Mouse (Mus musculus): ENCODE results near the gene Fndc3b. TPM values are rescaled to one million over a fixed set of nuclear protein-coding genes. Genes with fewer than 3 reads are reported as not detected.

The Fndc3b gene
- polyA plus RNA-seq, 1 experiment from 2014 or later, result 11.4 TPM

DNA sequence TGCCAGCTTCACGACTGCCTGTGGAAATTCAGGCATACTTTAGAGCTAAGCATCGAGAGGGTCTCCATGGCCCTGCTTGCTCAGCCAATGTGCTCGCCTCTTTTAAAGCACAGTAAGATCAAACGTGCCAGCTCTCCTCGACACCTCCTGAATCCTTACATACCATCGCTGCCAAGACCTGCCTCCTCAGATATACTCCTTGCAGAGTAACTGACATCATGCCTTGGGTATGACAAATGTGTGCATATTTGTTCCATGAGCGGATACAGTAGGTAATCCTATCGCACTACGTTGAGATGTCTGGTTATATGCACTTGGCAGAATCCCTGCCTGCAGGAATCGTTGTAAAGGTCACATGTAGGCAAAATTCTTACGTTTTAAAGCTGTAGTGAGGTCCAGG is 120.3 kb downstream of the Fndc3b start:
- Histone ChIP-seq H3K9me3 (replicated peaks) (no peaks in the 10 kb centered on the region), H3K4me3 (no peak overlapping the region), H3K27ac (replicated peaks) (no peak overlapping the region), H3K4me1 (peaks cover 6% of the 10 kb centered on the region), H3K27me3 (ENCODE audit: low read depth, poor library complexity, severe bottlenecking) (no peaks in the 10 kb centered on the region), H3K36me3 (peaks cover 2% of the 10 kb centered on the region; the same call in 1 of the 2 replicates)
- 87% methylated on average over 11 of the region's 11 CpGs for WGBS
- DNase-seq (ENCODE audit: low spot score), result no peak

DNA sequence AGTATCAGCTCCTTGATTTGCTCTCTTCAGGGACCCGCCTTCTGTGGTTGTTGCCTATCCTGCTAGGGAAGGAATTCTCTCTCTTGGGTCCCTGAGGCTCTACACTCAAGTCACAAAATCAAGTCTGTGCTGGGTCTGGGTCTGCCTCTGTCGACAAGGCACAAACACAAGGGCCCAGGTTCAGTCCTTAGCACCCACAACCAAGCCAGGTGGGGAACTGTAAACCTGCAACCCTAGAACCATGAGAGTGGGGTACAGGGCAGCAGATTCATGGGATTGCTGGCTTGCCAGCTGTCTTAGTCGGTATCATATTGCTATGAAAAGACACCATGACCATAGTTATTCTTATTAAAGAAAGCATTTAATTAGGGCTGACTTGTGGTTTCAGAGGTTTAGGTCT is 121.8 kb downstream of the Fndc3b start:
- Histone ChIP-seq H3K36me3 (peaks cover 2% of the 10 kb centered on the region; the same call in 1 of the 2 replicates), H3K4me3 (no peak overlapping the region), H3K27me3 (ENCODE audit: low read depth, poor library complexity, severe bottlenecking) (no peaks in the 10 kb centered on the region), H3K9me3 (replicated peaks) (no peaks in the 10 kb centered on the region), H3K4me1 (peaks cover 21% of the 10 kb centered on the region), H3K27ac (replicated peaks) (no peak overlapping the region)
- no peak for DNase-seq (ENCODE audit: low spot score)
- 93% methylated on average over 3 of the region's 3 CpGs for WGBS

DNA sequence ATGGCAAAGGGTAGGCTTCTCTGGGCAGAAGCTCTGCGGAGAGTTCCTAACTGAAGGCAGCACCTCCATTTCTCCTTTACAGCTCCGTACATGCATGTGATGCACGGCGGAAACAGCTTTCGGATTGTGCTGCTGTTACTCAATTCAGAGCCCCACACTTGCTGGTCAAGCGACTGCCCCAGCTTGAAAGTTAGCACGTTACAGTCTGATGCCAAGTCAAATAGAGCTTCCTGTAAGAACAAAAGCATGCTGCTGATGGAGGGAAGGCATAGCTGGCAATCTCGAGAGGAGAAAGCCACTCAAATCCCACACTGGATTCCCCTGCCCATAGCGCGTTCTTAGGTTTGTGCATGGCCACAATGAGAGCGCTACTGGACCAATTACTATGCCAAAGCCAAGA is 122.5 kb downstream of the Fndc3b start:
- Histone ChIP-seq H3K4me1 (peaks cover 21% of the 10 kb centered on the region), H3K36me3 (peaks cover 2% of the 10 kb centered on the region; the same call in 1 of the 2 replicates), H3K27me3 (ENCODE audit: low read depth, poor library complexity, severe bottlenecking) (no peaks in the 10 kb centered on the region), H3K4me3 (no peak overlapping the region), H3K9me3 (replicated peaks) (no peaks in the 10 kb centered on the region), H3K27ac (replicated peaks) (no peak overlapping the region)
- DNase-seq (ENCODE audit: low spot score), result no peak
- 93% methylated on average over 11 of the region's 11 CpGs for WGBS

DNA sequence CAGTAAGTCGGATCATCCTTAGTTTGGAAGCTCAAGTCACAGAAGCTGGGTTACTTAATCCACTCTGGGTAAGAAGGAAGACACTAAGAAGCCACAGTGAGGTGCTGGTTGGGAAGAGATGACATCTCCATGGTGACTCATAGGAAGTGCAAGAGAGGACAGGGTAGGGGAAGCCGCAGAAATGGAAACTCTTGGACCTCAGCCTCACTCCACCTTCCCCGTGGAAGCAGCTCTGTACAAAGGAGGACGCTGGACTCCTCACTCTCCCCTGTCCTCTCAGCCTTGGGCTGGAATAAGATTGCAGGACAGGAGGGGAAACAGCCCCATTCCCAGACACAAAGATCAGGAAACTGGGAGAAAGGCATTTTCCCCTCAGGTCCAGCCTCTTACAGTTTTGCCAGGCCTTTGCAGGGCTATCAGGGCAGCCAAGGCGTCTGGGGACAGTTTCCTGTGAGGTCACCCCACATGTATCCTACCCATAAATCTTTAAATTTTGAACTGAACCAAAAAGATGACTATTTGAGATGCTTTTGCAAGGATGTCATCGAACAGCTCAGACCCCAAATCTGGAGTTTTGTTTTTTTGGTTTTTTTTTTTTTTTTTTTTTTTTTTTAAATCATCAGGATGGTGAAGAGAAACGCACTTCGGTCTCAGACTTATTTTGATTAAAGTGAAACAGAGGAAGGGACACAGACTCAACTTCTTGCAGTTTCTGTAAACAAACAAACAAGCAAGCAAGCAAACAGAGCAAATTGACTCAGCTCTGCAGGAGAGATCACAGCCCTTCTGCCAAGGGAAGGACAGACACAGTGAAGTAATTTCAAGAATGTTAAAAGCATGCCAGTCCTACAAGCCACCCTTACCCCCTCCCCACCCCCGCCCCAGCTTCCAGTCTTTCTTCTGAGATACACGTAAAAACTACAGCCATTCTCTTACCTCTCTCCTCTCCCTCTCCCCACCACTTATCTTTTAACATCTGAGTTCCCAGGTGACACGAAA is 126.2 kb downstream of the Fndc3b start:
- H3K9me3 ChIP-seq (replicated peaks), result no peaks in the 10 kb centered on the region
- no peaks in the 10 kb centered on the region for H3K36me3 ChIP-seq
- H3K27me3 ChIP-seq (ENCODE audit: low read depth, poor library complexity, severe bottlenecking), result no peaks in the 10 kb centered on the region
- WGBS, result 57% methylated on average over 11 of the region's 11 CpGs
- no peak for DNase-seq (ENCODE audit: low spot score)
- H3K4me1 ChIP-seq, result peaks cover 39% of the 10 kb centered on the region
- H3K27ac ChIP-seq (replicated peaks), result peak overlapping the region; percentile 57
- H3K4me3 ChIP-seq, result no peak overlapping the region

DNA sequence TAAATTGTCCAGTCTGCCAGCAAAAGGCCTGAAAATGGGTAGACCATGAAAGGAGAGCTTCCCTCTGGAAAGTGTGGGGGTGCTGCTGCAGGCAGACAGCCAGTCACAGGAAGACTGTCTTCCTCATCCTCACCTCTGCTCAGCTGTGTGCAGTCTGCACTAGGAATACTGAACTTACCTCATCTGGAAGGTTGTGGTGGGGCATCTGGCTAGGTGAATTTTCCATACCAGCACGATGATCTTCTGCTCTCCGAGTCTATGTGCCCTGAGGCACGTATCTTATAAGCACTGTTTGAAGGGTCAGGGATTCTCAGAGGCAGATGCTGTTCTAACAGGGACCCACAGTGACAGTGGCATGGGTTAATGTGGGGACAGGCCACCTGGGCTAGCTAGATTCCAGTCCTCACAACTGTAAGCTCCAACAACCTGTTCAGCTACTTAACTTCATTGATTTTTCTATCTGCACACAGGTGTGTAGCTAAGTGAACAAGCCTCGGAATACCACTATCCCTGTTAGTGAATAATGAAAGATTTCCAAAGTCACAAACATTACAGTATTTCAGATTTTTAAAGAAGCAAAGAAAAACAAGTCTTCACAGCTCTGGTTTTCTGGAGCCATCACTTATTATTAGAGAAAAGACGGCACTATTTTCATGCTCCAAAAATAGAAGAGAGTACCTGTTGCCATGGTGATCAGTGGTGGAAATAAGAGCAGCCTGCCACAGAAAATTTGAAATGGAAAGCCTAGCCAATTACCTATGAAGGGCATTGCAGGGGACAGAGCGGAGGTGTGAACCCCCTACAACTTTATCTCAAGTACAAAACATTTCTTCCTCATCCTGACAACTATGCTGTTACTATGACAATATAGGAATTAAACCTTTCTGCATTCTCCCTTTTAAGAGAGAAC is 128.9 kb downstream of the Fndc3b start:
- Histone ChIP-seq H3K4me3 (no peak overlapping the region), H3K36me3 (no peaks in the 10 kb centered on the region), H3K4me1 (peaks cover 52% of the 10 kb centered on the region), H3K9me3 (replicated peaks) (no peaks in the 10 kb centered on the region), H3K27ac (replicated peaks) (peak overlapping the region; percentile 33), H3K27me3 (ENCODE audit: low read depth, poor library complexity, severe bottlenecking) (no peaks in the 10 kb centered on the region)
- DNase-seq (ENCODE audit: low spot score), result no peak
- 81% methylated on average over 6 of the region's 6 CpGs for WGBS

DNA sequence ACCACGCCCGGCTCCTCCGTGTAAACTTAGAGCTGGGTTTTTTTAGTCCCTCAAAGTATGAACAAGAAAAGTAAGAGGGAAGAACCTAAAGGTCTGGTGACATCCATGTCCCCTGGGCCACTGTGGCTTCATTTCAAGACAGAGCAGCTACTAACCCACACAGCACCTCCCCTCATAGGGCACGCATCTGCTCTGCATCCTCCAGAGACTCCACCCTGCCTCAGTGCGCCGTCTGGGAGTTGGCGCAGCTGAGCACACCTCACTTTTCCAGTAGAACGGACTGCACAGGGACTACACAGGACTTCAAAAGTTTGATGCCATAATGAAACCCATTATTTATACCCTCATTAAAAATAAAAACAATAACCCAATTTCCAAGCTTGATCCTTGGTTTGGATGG is 130.2 kb downstream of the Fndc3b start:
- 93% methylated on average over 8 of the region's 8 CpGs for WGBS
- Histone ChIP-seq H3K4me3 (no peak overlapping the region), H3K36me3 (no peaks in the 10 kb centered on the region), H3K9me3 (replicated peaks) (no peaks in the 10 kb centered on the region), H3K4me1 (peaks cover 51% of the 10 kb centered on the region), H3K27ac (replicated peaks) (no peak overlapping the region), H3K27me3 (ENCODE audit: low read depth, poor library complexity, severe bottlenecking) (no peaks in the 10 kb centered on the region)
- no peak for DNase-seq (ENCODE audit: low spot score)

DNA sequence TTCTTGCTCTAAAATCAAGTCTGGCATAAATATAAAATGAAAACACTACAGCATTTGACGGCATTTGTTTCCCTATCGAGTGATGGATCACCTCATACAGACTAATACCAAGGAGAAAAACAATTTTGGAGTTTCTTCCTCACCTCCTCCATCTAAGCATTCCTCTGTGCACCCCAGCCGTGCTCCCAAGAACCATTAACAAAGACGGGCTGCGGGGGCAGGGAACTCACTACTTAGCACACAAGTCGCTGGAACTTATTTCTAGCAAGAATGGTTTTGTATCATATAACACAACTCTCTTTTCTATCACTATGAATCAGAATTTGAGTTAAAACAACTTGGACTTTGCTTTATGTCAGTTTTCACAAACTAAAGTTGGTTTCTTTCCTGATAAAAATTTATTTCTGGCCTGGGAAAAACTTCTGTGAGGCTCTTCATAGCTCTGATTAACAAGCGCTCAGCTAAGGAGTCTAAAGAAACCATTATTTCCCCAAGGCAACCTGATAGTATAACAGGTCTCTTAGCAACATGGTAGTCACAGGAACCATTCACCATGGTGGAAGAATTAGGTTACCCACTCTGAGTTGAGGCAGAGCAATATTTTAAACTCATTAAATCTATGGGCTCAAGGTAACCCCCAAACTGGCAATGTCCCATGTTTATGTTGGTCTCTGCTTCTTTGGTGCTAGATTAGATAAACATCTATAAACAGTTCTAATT is 131.1 kb downstream of the Fndc3b start:
- Histone ChIP-seq H3K27ac (replicated peaks) (peak overlapping the region; percentile 71), H3K27me3 (ENCODE audit: low read depth, poor library complexity, severe bottlenecking) (no peaks in the 10 kb centered on the region), H3K4me1 (peaks cover 45% of the 10 kb centered on the region), H3K36me3 (no peaks in the 10 kb centered on the region), H3K9me3 (replicated peaks) (no peaks in the 10 kb centered on the region), H3K4me3 (no peak overlapping the region)
- no peak for DNase-seq (ENCODE audit: low spot score)
- WGBS, result 42% methylated on average over 7 of the region's 7 CpGs

DNA sequence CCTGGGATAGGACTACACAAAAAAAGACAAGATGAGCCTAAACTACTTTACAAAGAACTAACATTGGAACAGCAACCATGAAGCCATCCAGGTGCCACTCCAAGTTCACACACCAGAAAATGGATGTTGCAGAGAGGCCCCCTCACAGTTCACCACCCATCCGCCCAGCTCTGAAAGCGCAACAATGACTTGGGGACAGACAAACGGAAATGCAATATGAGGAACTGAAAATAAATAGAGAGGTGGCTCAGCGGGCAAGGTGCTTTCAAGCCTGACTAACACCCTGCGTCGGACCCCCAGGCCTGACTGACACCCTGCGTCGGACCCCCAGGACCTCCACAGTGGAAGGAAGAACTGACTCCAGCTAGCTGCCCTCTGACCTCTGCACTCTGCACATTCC is 131.9 kb downstream of the Fndc3b start:
- H3K4me1 ChIP-seq, result peaks cover 47% of the 10 kb centered on the region
- no peaks in the 10 kb centered on the region for H3K36me3 ChIP-seq
- peak overlapping the region; percentile 71 for H3K27ac ChIP-seq (replicated peaks)
- no peaks in the 10 kb centered on the region for H3K27me3 ChIP-seq (ENCODE audit: low read depth, poor library complexity, severe bottlenecking)
- no peaks in the 10 kb centered on the region for H3K9me3 ChIP-seq (replicated peaks)
- no peak for DNase-seq (ENCODE audit: low spot score)
- no peak overlapping the region for H3K4me3 ChIP-seq
- WGBS, result 40% methylated on average over 8 of the region's 8 CpGs

DNA sequence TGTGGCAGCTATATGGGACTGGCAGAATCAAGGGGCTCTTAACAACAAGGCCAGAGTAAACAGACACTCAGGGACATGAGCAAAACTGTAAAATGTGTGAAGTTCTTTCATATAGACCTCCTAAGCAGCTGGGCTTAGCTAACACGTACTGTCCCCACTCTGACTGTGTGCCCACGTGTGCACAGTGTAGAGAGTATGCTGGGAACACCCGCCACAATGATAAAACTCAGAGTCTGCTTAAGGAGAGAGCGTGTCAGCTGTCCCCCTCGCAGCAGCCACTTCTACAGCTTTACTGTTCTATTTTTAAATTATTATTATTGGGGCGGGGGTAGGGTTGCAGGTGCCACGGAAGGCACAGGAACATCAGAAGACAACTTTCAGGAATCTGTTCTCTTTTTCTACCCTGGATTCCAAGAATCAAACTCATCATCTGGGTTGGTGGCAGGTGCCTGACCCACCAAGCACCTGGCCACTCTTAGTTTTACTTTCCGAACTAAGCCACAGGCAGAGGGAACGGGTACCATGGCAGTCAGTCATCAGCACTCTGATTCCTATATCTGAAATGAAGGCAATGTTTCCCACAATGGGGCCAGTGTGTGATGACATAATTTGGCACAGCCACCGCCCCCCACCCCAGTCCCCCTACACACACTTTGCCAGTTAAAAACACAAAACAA is 133.6 kb downstream of the Fndc3b start:
- Histone ChIP-seq H3K36me3 (no peaks in the 10 kb centered on the region), H3K4me1 (peaks cover 62% of the 10 kb centered on the region), H3K9me3 (replicated peaks) (no peaks in the 10 kb centered on the region), H3K27ac (replicated peaks) (0 out of 2 replicates have a peak overlapping the region, but pooled peaks have one; percentile 23), H3K27me3 (ENCODE audit: low read depth, poor library complexity, severe bottlenecking) (no peaks in the 10 kb centered on the region), H3K4me3 (no peak overlapping the region)
- DNase-seq (ENCODE audit: low spot score), result no peak
- 94% methylated on average over 10 of the region's 10 CpGs for WGBS

DNA sequence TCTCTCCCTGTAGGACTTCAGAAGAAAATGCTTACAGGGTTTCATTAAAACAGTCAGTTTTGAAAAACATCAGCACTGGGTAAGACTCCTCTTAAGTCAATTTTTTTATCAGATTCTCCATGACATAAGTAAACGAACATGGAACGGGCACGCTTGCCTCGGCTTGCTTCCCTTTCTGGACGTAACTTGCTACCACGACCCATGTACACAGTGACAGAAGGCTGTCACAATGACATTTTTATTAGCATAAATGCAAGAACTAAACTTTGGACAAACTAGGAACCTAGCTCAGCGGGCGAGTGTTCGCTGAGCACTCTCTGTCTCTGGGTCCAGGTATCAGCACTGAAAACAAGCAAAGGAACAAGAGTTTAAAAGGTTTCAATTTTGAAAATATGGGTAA is 136.9 kb downstream of the Fndc3b start:
- Histone ChIP-seq H3K27ac (replicated peaks) (peak overlapping the region; percentile 81), H3K4me3 (no peak overlapping the region), H3K4me1 (peaks cover 42% of the 10 kb centered on the region), H3K36me3 (no peaks in the 10 kb centered on the region), H3K27me3 (ENCODE audit: low read depth, poor library complexity, severe bottlenecking) (no peaks in the 10 kb centered on the region), H3K9me3 (replicated peaks) (no peaks in the 10 kb centered on the region)
- WGBS, result 85% methylated on average over 9 of the region's 9 CpGs
- no peak for DNase-seq (ENCODE audit: low spot score)

DNA sequence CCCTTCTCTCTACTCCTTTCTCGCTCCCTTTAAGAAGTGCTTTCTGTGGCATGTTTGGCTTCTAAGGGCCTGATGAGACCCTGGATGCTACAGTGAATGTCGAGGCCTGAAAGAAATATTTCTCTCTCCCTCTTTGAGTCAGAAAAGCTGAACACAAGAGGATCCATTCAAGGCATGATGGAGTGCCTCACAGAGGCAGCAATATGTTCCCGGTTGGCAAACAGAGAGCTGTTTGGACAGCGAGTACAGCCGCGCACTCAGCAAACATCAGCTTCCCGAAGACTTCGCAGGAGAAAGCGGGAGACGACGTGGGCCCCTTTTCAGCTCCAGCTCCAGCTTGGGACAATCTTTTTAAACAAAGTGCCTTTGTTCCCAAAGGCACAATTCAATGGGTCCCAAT is 137.6 kb downstream of the Fndc3b start:
- no peaks in the 10 kb centered on the region for H3K9me3 ChIP-seq (replicated peaks)
- H3K36me3 ChIP-seq, result no peaks in the 10 kb centered on the region
- H3K4me3 ChIP-seq, result no peak overlapping the region
- peaks cover 38% of the 10 kb centered on the region for H3K4me1 ChIP-seq
- 50% methylated on average over 11 of the region's 11 CpGs for WGBS
- H3K27me3 ChIP-seq (ENCODE audit: low read depth, poor library complexity, severe bottlenecking), result no peaks in the 10 kb centered on the region
- peak overlapping the region; percentile 81 for H3K27ac ChIP-seq (replicated peaks)
- DNase-seq (ENCODE audit: low spot score), result peak; percentile 37

DNA sequence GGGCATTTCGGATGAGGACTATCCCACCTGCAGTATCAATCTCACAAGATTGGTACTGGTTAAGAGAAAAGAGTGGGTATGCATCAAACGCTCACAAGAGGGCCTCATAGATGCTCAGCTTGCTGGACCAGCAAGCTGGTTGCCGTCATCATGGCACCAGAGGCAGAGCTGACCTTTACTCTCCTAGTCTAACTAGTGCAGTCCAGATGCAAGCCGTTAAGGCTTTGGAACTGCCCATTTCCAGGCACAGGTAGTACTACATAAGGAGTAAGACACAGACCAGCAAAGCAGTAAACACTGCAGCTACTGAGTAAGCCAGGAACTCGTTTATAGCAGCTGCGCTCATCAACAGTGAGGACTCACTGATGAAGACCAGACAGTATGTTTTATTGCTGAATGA is 138.8 kb downstream of the Fndc3b start:
- H3K27ac ChIP-seq (replicated peaks), result peak overlapping the region; percentile 81
- H3K4me1 ChIP-seq, result peaks cover 33% of the 10 kb centered on the region
- no peaks in the 10 kb centered on the region for H3K27me3 ChIP-seq (ENCODE audit: low read depth, poor library complexity, severe bottlenecking)
- no peak for DNase-seq (ENCODE audit: low spot score)
- no peaks in the 10 kb centered on the region for H3K36me3 ChIP-seq
- WGBS, result 73% methylated on average over 6 of the region's 6 CpGs
- H3K4me3 ChIP-seq, result no peak overlapping the region
- no peaks in the 10 kb centered on the region for H3K9me3 ChIP-seq (replicated peaks)
